Mouse (Mus musculus): ENCODE results near the gene Lbx2.

Lbx2 gene

DNA sequence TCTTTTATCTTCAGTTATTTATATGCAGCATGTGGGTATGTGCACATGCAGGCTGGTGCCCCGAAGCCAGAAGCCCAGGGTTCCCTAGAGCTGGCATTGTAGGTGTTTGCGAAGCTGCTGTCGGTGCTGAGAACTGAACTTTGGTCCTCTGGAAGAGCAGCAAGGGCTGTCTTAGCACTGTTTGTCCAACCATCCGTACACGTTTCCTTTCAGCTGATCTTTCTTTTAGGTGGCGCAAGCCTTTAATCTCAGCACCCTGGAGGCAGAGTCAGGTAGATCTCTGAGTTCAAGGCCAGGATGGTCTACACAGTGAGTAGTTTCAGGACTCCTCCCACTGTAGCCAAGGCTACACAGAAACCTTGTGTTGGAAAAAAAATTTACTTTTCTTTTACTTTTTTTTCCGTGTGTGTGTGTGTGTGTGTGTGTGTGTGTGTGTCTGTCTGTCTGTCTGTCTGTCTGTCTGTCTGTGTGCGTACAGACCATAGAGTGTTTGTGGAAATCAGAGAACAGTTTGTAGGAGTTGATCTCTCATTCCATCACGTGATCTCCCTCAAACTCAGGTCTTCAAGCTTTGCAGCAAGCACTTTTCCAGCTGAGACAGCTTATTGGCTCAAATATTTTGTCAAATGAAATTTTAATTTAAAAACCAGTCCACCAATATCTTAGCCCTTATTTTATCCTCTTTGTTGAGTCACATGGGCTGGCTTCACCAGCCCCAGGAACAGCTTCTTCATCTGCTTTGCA lies 46.2 kb downstream of the Lbx2 start:
- DNase-seq (ENCODE audit: extremely low read depth, insufficient read length, low spot score) = no peak

DNA sequence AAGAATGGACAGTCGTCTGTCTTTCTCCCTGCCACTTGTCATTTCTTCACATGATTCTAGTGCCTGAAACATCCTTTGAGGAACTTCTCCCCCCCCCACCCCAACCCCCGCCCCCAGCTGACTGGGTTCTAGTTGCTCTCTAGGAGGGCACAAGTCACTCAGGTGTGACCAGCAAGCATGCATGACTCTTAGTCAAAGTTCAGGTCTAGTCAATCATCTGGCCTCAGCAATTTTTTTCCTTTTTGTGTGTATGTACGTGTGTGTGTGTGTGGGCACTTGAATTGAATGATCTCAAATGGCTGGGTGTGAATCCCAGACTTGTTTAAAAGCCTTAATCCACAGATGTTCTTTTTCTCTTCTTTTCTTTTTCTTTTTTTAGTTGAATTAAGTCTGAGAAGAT lies 48.1 kb downstream of the Lbx2 start:
- no peak for DNase-seq (ENCODE audit: extremely low read depth, insufficient read length, low spot score)

DNA sequence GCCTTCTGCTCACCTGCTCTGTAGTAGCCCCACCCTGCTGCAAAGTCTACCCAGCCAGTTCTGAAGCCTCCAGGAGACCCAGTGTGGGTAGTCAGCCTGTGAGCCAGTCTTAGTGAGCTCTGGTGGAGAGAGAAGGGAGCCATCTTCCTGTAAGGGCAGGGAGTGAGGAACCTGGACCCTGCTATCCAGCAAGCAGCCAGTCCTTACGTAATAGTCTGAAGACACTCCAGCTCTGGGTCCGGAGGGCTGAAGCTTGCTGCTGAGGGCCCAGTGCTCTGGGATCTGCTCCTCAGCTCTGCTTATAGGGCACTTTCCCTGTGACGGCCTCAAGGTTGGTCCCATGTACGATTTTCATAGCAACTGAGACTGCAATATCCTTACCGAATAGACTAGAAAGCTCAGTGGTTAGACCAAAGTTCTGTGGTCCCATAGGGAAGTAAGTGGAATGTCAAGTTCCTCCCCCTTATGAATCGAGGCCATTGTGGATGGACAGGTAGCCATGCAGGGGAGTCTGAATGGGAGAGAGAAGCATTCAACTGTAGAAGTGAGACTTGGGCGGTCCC lies 48.9 kb downstream of the Lbx2 start, which contains the start of gene Rtkn:
Rtkn (plus strand) TSS at position 513 of the 563 bp plus-strand sequence.
- DNase-seq (ENCODE audit: extremely low read depth, insufficient read length, low spot score) = no peak

DNA sequence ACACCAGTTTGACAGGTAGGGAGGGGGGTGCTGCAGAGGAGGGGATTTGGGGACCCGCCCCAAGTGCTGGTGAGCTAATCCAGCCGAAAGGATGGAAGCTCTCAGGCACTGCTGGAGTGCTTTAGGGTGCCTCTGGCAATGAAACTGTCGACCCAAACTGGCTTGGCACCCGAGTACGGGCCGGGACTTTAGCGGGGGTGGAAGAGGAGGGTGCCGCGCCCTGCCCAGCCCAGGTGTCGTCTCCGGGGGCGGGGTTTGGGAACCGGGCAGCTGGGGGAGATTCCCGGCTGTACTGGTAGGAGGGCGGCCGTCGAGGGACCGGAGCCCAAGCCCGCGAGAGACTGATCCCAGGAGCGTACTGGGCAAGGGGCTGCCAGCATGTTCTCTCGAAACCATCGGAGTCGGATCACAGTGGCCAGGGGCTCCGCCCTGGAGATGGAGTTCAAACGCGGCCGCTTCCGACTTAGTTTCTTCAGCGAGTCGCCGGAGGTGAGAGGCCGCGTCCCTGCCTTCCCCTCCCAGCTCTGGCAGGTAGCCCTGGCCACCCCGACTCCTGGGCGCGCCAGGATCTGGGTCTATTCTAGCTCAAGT lies 49.5 kb downstream of the Lbx2 start:
- peak; percentile 73 for DNase-seq (ENCODE audit: extremely low read depth, insufficient read length, low spot score)

DNA sequence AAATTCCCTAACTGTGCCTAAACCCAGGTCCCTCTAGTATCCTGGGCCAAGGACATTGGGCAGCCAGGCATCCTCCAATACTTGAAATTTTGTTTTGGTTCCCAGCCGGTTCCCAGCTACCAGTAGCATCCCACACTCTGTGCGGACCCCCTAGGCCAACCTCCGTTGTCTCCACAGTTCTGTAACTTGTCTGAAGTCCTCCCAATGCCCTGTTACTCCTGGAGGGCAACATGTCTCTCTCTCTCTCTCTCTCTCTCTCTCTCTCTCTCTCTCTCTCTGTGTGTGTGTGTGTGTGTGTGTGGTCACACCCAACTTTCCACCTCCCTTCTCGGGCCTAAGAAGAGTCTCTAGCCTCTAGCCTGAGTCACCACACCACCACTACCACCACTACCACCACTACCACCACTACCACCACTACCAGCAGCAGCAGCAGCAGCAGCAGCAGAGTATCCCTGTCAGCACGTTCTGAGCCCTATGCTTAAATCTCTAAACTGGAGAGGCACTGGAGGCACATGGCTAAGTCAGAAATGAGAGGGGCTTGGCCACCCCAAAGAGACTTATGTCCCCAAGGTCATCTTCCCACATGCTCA lies 50.2 kb downstream of the Lbx2 start:
- peak; percentile 72 for DNase-seq (ENCODE audit: extremely low read depth, insufficient read length, low spot score)

DNA sequence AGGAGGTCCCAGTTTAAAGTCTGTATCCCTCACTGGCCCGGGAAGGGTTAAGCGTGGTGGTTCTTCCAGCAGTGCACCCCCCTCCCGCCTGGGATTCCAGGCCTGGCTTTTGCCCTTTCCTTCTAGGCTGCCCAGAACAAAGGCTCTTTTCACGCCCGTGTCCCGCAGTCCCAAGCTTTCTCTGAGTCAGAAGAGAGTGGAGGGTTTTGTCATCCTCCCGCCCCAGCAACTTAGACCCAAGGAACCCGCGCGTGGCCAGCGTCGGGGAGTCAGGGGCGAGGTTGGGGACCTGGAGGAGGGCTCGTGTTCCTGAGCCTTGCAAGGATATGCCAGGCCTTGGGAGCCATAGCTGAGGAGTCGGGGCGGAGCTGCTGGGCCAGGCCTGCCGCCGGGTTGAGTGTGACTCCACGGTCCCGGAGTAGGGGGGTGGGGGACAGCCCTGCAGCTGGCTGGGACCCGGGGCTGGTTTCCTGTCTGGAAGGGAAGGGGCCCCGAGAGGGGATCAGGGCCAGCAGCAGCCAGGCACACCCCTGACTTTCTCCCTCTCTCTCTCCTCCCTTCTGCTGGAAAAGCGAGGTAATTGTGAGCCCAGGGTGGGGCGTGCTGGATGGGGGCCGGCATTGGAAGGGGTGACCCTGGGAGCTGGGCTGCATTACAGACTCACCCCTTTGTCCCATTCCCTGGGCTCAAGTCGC lies 50.9 kb downstream of the Lbx2 start:
- DNase-seq (ENCODE audit: extremely low read depth, insufficient read length, low spot score) = peak; percentile 85

DNA sequence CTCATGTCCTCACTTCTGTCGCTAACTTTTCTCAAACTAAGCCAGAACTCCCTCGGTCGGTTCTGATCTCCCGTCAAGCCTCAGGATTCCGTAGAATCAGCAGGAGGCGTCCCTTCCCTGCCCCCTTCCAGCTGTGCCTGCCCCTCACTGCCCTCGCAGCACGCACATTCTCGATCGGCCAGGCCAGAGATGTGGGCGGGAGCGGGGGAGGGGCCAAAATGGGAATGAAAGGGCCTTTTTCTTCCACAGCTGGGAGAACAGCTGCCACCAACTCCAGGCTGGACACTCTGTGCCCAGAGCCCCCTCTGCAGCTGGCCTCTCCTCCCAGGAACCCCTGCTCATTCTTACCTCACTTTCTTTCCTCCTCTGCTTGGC lies 51.4 kb downstream of the Lbx2 start:
- DNase-seq (ENCODE audit: extremely low read depth, insufficient read length, low spot score) = peak; percentile 83

All from 3134 (cell line).